Mouse (Mus musculus) embryo, embryonic 11.5 days (tissue): ENCODE results near the gene Traf4.
"Not testable (repeated sequence)": the region's sequence is repeated elsewhere in the genome, so short reads cannot be mapped to it uniquely, and the experiment has no call there.

Source experiments
- DNase-seq: peaks from one replicate; pipeline ENCODE4 v3.0.0-alpha.2; 2012; ENCODE audit warnings: low read depth, low spot score

Traf4 gene

DNA sequence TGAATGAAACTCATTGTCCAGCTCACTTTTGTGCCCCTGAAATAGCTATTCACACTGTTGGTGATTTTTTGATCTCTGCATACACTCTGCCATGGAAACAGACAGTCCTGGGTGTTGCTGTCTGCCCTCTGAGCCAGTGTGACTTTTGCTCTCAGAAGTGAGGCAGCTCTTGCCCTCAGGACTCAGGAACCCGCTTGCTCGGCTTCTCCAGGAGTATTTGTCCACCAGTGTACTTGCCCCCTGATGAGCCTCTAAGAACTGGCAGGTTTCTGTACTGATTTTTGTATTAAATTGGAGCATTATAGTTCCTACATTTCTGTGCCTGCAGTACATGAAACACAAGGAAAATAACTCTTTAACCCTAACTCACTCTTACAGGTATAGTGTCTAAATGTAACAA lies 21.9 kb downstream of the Traf4 start:
- DNase-seq: no peak

DNA sequence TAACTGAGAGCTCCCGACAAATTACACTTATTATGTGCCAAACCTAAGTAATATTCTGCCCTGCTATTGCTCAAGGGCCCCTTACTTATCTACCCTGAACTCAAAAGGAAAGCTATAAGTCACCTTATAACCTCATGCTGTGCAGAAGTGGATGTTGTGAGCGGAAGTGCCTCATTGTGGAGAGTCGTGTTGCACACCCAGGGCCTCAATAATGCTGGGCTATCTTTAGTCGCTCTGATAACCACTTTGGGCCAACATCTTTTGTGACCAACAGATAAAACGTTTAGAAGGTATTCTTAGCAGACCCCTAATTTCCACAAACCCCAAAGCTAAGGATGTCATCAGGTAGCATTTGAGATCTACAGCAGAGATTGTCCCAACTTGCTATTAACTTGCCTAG lies 24.7 kb downstream of the Traf4 start:
- DNase-seq: no peak

DNA sequence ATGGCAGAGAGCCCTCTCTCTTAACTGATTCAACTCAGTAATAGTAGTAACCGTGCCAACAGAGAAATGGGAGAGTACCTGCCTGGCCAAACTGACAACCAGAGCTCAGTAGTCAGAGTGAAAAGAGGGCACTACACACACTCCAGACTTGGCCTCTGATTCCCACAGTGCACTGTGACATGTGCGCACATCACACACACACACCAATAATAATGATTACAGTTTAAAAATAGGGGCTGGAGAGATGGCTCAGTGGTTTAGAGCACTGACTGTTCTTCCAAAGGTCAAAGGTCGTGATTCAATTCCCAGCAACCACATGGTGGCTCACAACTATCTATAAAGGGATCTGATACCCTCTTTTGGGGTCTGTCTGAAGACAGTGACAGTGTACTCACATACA lies 27.4 kb downstream of the Traf4 start:
- no peak for DNase-seq

DNA sequence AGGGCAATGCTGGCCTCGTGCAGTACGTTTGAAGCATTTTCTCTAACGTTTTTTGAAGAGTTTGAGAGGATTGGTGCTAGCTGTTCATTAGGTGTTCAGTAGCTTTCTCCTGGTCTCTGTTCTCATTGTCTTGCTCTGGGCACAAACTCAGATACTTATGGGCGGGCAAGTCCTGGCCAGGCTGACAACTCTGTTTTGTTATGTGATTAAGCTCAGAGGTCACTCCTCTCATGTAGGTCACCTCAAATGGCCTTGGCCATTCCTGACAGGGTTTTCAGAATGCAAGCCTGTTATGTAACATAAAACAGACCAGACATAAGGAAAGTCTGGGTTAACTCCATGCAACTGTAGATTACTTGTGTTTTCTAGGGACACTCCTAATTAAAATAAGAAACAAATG lies 27.8 kb downstream of the Traf4 start:
- no peak for DNase-seq

DNA sequence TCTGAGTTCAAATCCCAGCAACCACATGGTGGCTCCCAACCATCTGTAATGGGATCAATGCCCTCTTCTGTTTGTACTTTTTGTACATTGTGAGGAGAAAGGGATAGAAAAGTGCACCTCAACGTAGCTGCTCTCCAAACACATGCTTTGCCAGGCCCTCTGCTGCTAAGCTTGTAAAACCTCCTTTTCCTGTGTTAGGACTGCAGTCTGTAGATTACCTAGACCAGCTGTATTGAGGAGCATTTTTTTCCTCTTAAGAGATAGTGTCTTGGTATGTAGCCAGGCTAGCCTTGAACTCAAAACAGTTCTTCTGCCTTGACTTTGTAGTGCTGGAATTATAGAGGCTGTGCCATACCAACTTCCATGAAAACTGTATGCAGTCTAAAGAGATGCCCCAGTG lies 29.3 kb downstream of the Traf4 start:
- DNase-seq: no peak

DNA sequence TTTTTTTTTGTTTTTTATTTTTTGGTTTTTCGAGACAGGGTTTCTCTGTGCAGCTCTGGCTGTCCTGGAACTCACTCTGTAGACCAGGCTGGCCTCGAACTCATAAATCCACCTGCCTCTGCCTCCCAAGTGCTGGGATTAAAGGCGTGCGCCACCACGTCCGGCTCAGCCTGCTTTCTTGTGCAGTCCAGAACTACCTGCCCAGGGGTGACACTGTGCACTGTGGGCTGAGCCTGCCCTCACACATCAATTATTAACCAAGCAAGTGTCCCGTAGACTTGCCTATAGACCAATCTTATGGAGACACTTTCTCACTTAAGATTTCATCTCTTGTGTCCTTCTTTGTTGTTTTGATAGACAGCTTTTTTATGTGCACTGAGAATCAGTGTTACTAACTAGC lies 30.1 kb downstream of the Traf4 start:
- not testable (repeated sequence) for DNase-seq

DNA sequence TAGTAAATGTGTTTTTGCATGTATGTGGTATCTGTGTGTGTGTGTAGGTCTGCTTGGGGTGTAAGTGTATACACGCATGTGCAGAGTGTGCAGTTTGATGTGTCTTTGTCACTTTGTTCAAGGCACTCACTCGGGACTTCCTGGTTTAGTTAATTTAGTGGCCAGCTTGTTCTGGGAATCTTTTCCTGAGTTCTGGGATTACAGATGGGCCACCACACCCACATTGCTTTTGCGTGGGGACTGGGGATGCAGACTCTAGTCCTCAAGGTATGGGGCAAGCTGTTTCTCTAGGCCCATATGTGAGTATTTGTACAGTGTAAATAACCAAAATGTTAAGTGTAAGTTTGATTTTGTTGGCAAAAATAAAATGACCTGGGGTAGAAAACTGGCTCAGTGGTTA lies 31.0 kb downstream of the Traf4 start:
- no peak for DNase-seq

DNA sequence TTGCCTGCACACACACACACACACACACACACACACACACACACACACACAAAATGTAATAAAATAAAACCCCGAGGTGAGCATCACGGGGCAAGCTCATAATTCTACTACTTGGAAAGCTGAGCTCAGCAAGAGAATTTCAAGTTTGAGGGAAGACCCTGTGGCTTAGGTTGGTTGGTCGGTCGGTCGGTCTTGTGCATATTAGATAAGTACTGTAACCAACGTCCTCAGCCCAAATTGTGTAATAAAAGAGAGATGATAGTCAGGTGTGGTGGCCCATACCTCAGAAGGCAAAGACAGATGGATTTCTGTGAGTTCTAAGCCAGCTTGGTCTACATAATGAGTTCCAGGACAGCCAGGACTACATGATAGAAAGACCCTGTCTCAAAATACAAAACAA lies 31.5 kb downstream of the Traf4 start:
- no peak for DNase-seq

DNA sequence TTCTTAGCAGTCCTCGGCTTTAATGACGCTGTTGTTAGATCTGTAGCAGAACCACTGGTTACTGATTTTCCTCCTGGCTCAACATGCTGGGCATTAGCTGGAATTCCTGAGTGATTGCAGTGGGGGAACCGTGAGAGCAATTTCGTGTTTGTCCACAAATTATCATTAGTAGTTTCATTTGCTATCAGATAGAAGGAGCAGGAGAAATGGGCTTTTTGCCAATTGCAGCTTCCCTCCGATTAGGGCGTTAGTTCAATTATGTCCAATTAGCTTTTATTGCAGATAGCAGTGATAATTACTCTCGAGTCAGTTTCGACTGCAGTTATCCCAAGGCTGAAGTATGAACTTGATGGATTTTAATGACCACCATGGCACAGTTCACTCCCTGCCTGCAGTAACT lies 35.9 kb downstream of the Traf4 start:
- DNase-seq: no peak

DNA sequence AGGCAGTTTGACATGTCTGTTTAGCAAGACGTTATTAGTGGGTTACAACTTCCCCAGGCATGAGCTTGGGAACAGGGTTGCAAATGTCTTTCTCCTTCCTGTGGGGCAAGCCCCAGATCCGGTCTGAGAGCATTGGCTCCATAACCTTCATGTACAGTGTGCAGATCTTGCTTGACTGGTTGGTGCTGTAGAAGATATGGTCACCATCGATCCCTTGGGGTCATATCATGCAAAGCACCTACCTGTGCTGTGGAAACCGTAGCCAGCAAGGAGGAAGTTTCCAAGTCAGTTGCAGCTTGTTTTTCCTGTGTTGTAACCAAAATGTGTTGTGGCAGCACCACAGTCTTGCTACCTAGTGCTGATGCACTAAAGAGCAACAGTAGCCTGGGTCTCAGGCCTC lies 38.6 kb downstream of the Traf4 start:
- DNase-seq: no peak

DNA sequence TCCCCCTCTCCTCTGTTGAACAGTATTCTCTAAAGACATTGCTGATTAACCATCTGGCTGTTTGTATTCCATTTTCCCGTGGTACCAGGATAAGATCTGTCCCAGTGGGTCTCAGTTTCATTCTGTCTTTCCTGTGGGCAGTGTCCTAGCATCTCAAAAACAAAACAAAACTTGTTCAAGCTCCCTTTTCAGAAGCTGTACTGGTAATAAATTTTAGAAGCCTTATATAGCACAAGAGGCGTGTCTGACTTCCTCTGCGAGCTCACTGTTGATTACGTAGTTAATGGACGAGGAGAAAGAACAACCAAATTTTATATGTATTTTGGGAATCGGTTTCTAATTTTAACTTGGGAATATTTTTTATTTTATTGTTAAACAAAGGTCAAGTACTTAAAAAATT lies 39.7 kb downstream of the Traf4 start:
- no peak for DNase-seq

DNA sequence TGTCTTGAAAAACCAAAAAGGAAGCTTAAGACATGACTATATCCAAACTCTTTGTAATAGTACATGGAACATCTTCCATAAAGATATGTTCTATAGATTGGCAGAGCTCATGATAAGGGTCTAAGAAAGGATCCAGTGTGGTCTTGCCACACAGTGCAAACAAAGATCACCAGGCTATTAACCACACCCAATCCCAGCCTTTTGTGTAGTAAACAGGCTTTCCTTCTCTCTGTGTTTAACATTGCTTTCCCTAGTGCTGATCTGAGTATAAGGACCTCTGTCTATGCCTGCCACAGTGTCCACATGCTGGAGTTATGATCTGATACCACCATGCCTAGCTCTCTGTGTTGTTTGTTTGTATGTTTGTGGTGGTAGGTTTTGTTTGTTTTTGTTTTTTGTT lies 41.6 kb downstream of the Traf4 start:
- DNase-seq: no peak

DNA sequence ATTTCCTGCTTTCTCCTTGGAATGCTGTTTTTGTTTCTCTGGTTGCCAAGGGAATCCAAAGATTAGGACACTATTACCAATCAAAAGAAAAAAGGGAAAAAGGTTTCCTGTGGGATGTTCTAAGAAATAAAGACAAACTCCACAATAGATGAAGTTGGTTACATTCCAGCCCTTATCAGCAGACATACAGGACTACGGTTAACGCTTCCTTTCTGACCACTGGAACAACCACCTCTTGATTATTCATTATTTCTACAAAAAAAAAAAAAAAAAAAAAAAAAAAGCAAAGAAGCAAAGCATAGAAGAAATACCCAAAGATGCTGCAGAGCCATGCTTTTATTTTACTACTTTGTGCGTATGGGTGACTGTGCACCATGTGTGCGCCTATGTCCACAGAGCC lies 42.6 kb downstream of the Traf4 start:
- no peak for DNase-seq

DNA sequence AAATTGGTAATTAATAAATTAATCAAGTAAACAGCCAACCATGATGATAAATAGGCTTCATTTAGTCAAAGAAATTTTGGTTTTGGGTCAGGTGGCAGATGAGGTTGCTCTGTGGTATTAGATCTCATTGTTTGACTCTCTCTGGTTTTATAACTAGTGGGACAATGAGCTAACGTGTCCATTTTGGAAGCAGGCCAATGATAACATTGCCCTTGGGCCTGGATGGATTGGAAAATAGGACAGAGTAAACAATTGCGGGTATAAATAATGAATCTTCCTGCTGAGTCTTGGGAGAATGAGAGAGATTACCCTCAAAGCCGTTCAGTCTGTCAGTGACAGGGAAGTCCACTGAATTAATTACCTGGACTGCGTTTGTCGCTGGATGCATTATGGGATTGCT lies 44.2 kb downstream of the Traf4 start:
- DNase-seq: no peak

DNA sequence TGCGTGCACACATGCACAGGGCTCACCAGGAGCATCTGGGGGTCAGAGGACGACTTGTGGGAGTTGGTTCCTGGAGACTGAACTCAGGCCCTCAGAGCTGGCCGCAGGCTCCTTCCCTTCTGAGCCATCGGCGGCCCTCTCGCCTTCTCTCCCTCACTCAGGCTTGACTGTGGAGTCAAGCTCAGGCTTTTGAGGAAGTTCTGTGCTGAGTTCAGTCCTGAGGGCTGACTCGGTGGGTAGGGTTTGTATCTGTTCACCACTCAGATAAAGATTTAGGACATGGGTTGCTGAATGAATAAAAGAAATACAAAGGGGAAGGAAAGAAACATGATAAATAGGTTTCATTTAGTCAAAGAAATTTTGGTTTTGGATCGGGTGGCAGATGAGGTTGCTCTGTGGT lies 45.5 kb downstream of the Traf4 start:
- no peak for DNase-seq

DNA sequence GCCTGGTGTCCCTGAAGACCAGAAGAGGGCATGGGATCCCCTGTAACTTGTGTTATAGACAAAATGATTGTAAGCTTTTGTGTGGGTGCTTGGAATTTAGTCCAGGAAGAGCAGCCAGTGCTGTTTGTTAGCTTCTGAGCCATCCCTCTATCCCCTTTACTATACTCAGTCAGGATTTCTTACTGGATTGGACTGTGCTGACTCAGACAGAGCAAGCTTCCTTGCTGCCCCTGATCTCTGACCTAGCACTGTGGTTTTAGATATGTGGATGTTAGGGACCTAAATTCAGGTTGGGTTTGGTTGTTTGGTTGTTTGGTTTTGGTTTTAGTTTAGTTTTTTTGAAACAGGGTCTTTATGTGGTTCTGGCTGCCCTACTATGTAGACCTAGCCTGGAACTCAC lies 46.9 kb downstream of the Traf4 start:
- no peak for DNase-seq

DNA sequence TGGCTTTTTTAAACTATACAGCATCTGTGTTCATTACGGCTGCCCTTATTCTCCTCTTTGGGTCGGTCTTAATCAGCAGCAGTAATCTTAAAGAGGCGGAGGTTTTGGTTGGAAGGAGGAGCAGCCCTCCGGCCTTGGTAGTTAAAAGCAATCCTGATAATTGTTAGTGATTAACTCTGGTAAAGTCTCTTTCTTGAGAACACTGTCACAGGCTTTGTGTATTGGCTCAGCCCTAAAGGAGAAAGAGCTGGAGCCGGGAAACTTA lies 49.3 kb downstream of the Traf4 start:
- no peak for DNase-seq

DNA sequence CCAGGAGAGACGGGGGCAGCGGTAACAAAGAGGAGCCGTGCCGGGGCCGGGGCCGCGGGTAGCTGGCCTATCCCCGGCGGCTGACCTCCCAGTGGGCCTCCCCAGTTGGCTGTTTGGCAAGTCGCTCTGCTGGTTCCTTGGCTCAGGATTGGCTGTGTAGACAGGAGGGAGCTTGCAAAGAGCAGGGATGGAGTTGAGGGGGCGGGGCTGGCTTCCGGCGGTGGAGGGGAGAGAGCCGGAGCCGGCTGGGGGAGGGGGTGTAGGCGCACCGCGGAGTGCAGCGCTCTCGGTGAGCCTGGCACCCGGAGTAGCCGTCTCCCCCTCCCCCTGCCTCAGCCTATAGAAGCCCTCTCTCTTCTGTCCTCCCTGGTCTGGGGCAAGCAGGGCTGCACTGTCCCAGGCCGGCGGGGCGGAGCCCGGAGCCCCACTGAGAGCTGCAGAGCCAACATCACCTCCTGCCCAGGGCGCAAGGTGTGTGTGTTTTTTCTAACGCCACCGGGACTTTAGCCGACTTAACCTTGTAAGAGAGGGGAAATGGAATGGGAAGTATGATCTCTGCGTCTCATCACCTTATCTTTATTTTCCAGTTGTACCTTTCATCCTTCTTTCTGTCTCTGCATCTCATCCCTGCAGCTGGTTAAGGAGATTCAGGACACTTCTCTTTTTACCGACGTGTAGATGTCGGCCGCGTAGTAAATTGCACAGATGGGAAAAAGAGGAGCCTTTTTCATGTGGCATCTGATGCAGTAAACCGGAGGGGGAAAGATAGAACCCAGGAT lies 49.8 kb downstream of the Traf4 start:
- peak; percentile 93 for DNase-seq

DNA sequence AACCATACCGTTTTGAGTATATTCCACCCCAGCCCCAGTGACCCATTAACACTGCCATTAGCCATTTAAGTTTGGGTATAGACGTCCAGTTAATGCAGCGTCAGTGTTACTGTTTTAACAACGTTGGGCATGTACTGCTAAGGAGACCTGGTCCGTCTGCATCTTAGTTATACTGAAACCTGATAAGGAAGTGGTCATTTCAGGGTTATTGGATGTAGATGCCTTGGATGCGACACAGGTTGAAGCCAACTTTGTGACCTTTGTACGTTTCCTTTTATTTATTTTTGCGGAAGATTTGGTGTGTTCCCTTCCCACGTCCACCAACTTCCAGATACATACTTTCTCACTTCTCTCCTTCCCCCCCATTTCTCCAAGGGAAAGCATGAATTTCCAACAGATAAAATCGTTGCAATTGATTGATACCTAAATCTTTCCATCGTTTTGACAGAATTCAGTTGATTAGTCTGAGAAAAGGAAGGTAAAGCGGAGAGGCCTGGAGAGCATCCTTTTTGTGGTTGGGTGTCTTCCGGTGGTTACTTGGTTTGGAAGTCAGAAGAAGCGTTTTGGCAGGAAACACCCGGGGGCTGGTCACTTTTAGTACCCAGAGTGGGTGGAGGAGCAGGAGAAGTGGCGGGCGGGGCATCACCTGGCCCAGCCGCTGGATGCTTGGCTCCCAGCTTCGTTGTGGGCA lies 50.6 kb downstream of the Traf4 start:
- no peak for DNase-seq

DNA sequence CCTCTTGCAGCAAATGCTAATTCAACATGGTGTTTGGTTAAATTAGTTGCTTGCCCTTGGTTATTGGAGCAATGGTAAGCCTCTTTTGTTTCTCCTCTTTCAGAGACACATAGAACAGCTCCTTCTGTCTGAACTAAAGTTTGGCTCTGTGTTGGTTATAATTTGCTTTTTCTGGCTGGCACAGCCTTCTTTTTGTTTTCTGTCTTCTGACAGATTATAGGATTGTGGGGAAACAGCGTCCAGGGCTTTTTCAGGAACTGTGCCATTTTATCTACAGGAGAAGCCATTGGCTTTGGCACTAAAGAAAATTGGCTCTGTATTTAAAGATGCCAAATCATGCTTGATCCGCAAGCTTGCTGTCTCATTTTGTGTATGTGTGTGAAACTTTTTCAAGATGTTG lies 51.8 kb downstream of the Traf4 start:
- DNase-seq: no peak
